Mouse (Mus musculus): ENCODE data around the gene Mael. TPM values are rescaled to one million over a fixed set of nuclear protein-coding genes. Genes with fewer than 3 reads are reported as not detected.

Mael gene
- polyA plus RNA-seq, 1 experiment from 2014 or later: 0.16 TPM

GRCm38 (mm10) chr1:166169713-166170112 is 68.8 kb downstream of the Mael start:
- Histone ChIP-seq H3K4me3 (ENCODE audit: low read depth, low read length) (no peak overlapping the region), H3K36me3 (ENCODE audit: control insufficient read depth, insufficient read depth, low read length) (no peaks in the 10 kb centered on the region), H3K4me2 (no peak overlapping the region), H3K9me3 (replicated peaks; ENCODE audit: control insufficient read depth, low read length) (no peaks in the 10 kb centered on the region), H3K27me3 (ENCODE audit: control insufficient read depth, insufficient read depth, low read length) (no peaks in the 10 kb centered on the region), H3K9ac (ENCODE audit: low read depth, low read length) (no peak overlapping the region), H3K27ac (ENCODE audit: low read depth, low read length) (no peak overlapping the region), H3K4me1 (ENCODE audit: control insufficient read depth, insufficient read depth, low read length) (no peaks in the 10 kb centered on the region)
- 81% methylated on average over 7 of the region's 7 CpGs for WGBS (ENCODE audit: insufficient replicate concordance)
- no peak for ATAC-seq (replicated peaks; ENCODE audit: insufficient number of reproducible peaks, low FRiP score, low TSS enrichment)

DNA sequence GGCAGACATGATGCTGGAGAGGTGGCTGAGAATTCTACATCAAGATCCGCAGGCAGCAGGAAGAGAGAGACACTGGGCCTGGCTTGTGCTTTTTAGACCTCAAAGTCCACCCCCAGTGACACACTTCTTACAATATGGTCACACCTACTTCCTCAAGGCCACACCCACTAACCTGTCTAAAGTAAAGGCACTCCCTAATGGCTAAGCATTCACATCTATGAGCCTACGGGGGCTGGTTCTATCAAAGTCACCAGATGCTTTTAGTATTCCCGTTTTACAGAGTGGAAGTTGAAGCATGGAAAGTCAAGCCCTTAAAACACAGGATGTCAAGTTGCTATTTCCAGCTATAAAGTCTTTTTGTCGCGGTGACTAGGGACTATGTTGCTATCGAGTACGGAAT is 70.5 kb downstream of the Mael start:
- no peak overlapping the region for H3K4me2 ChIP-seq
- no peaks in the 10 kb centered on the region for H3K9me3 ChIP-seq (replicated peaks; ENCODE audit: control insufficient read depth, low read length)
- no peaks in the 10 kb centered on the region for H3K36me3 ChIP-seq (ENCODE audit: control insufficient read depth, insufficient read depth, low read length)
- 89% methylated on average over 7 of the region's 7 CpGs for WGBS (ENCODE audit: insufficient replicate concordance)
- no peak overlapping the region for H3K9ac ChIP-seq (ENCODE audit: low read depth, low read length)
- ATAC-seq (replicated peaks; ENCODE audit: insufficient number of reproducible peaks, low FRiP score, low TSS enrichment): no peak
- H3K4me1 ChIP-seq (ENCODE audit: control insufficient read depth, insufficient read depth, low read length): no peaks in the 10 kb centered on the region
- H3K27ac ChIP-seq (ENCODE audit: low read depth, low read length): no peak overlapping the region
- H3K27me3 ChIP-seq (ENCODE audit: control insufficient read depth, insufficient read depth, low read length): no peaks in the 10 kb centered on the region
- H3K4me3 ChIP-seq (ENCODE audit: low read depth, low read length): no peak overlapping the region

GRCm38 (mm10) chr1:166167405-166167804 is 71.1 kb downstream of the Mael start:
- no peak overlapping the region for H3K4me3 ChIP-seq (ENCODE audit: low read depth, low read length)
- no peaks in the 10 kb centered on the region for H3K4me1 ChIP-seq (ENCODE audit: control insufficient read depth, insufficient read depth, low read length)
- 81% methylated on average over 4 of the region's 4 CpGs for WGBS (ENCODE audit: insufficient replicate concordance)
- no peaks in the 10 kb centered on the region for H3K27me3 ChIP-seq (ENCODE audit: control insufficient read depth, insufficient read depth, low read length)
- no peak overlapping the region for H3K9ac ChIP-seq (ENCODE audit: low read depth, low read length)
- no peaks in the 10 kb centered on the region for H3K9me3 ChIP-seq (replicated peaks; ENCODE audit: control insufficient read depth, low read length)
- no peak overlapping the region for H3K4me2 ChIP-seq
- H3K36me3 ChIP-seq (ENCODE audit: control insufficient read depth, insufficient read depth, low read length): no peaks in the 10 kb centered on the region
- no peak overlapping the region for H3K27ac ChIP-seq (ENCODE audit: low read depth, low read length)
- ATAC-seq (replicated peaks; ENCODE audit: insufficient number of reproducible peaks, low FRiP score, low TSS enrichment): no peak

DNA sequence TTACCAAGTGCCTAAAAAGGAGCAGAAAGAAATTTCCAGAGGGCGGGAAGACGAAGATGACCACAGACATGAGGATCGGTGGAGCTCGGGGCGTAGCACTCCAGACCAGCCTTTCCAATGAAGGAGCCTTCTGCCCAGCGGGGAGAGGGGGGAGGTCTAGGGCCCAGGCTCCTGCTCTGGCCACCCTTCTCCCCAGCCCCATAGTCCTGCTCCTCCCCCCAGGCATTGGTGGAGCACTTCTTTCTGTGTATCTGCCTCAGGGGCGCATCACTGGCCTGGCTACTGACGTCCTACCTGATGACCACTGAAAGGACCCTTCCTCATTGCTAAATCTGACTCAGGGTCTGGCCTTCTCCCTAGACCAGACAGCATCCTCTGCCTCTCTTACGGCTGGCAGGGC is 73.4 kb downstream of the Mael start:
- H3K9me3 ChIP-seq (replicated peaks; ENCODE audit: control insufficient read depth, low read length): no peaks in the 10 kb centered on the region
- 85% methylated on average over 9 of the region's 9 CpGs for WGBS (ENCODE audit: insufficient replicate concordance)
- H3K9ac ChIP-seq (ENCODE audit: low read depth, low read length): no peak overlapping the region
- H3K27ac ChIP-seq (ENCODE audit: low read depth, low read length): no peak overlapping the region
- H3K27me3 ChIP-seq (ENCODE audit: control insufficient read depth, insufficient read depth, low read length): peaks cover 4% of the 10 kb centered on the region; the same call in 1 of the 2 replicates
- no peaks in the 10 kb centered on the region for H3K4me1 ChIP-seq (ENCODE audit: control insufficient read depth, insufficient read depth, low read length)
- no peak overlapping the region for H3K4me2 ChIP-seq
- H3K36me3 ChIP-seq (ENCODE audit: control insufficient read depth, insufficient read depth, low read length): no peaks in the 10 kb centered on the region
- no peak for ATAC-seq (replicated peaks; ENCODE audit: insufficient number of reproducible peaks, low FRiP score, low TSS enrichment)
- H3K4me3 ChIP-seq (ENCODE audit: low read depth, low read length): no peak overlapping the region

DNA sequence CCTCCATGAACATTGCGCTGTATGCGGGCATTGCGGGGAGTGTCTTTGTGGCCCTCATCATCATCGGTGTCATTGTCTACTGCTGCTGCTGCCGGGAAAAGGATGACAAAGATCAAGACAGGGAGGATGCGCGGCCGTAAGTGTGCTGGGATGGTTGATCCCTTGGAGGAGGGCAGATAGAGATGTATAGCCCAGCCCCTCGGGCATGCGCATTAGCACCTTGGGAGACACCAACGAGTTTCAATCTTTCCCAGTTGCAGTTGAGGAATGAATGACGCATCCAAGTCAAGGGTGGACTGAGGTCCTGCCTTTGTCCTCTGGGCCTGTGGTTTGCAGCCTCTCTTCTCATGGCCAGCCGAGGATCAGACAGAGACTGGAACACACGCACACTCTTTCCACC is 74.0 kb downstream of the Mael start:
- Histone ChIP-seq H3K27me3 (ENCODE audit: control insufficient read depth, insufficient read depth, low read length) (peaks cover 9% of the 10 kb centered on the region), H3K27ac (ENCODE audit: low read depth, low read length) (no peak overlapping the region), H3K9me3 (replicated peaks; ENCODE audit: control insufficient read depth, low read length) (no peaks in the 10 kb centered on the region), H3K36me3 (ENCODE audit: control insufficient read depth, insufficient read depth, low read length) (no peaks in the 10 kb centered on the region), H3K4me1 (ENCODE audit: control insufficient read depth, insufficient read depth, low read length) (no peaks in the 10 kb centered on the region), H3K4me2 (no peak overlapping the region), H3K4me3 (ENCODE audit: low read depth, low read length) (no peak overlapping the region), H3K9ac (ENCODE audit: low read depth, low read length) (no peak overlapping the region)
- 89% methylated on average over 14 of the region's 14 CpGs for WGBS (ENCODE audit: insufficient replicate concordance)
- ATAC-seq (replicated peaks; ENCODE audit: insufficient number of reproducible peaks, low FRiP score, low TSS enrichment): no peak

- Histone ChIP-seq H3K4me1 (ENCODE audit: control insufficient read depth, insufficient read depth, low read length) (no peaks in the 10 kb centered on the region), H3K9ac (ENCODE audit: low read depth, low read length) (no peak overlapping the region), H3K27ac (ENCODE audit: low read depth, low read length) (no peak overlapping the region), H3K36me3 (ENCODE audit: control insufficient read depth, insufficient read depth, low read length) (no peaks in the 10 kb centered on the region), H3K4me3 (ENCODE audit: low read depth, low read length) (0 out of 2 replicates have a peak overlapping the region, but pooled peaks have one; percentile 16), H3K4me2 (peak overlapping the region; percentile 48), H3K27me3 (ENCODE audit: control insufficient read depth, insufficient read depth, low read length) (peaks cover 20% of the 10 kb centered on the region), H3K9me3 (replicated peaks; ENCODE audit: control insufficient read depth, low read length) (no peaks in the 10 kb centered on the region)
- WGBS (ENCODE audit: insufficient replicate concordance): 15% methylated on average over 24 of the region's 24 CpGs
- ATAC-seq (replicated peaks; ENCODE audit: insufficient number of reproducible peaks, low FRiP score, low TSS enrichment): no peak
These were observed 77.7 kb downstream of the Mael start for GRCm38 (mm10) chr1:166160569-166161445.

GRCm38 (mm10) chr1:166160111-166160510 is 78.4 kb downstream of the Mael start:
- H3K27ac ChIP-seq (ENCODE audit: low read depth, low read length): no peak overlapping the region
- 62% methylated on average over 5 of the region's 5 CpGs for WGBS (ENCODE audit: insufficient replicate concordance)
- H3K4me1 ChIP-seq (ENCODE audit: control insufficient read depth, insufficient read depth, low read length): no peaks in the 10 kb centered on the region
- H3K27me3 ChIP-seq (ENCODE audit: control insufficient read depth, insufficient read depth, low read length): peaks cover 27% of the 10 kb centered on the region
- H3K9ac ChIP-seq (ENCODE audit: low read depth, low read length): no peak overlapping the region
- peak overlapping the region; percentile 48; the same call in 1 of the 2 replicates for H3K4me2 ChIP-seq
- no peaks in the 10 kb centered on the region for H3K36me3 ChIP-seq (ENCODE audit: control insufficient read depth, insufficient read depth, low read length)
- 0 out of 2 replicates have a peak overlapping the region, but pooled peaks have one; percentile 16 for H3K4me3 ChIP-seq (ENCODE audit: low read depth, low read length)
- no peak for ATAC-seq (replicated peaks; ENCODE audit: insufficient number of reproducible peaks, low FRiP score, low TSS enrichment)
- no peaks in the 10 kb centered on the region for H3K9me3 ChIP-seq (replicated peaks; ENCODE audit: control insufficient read depth, low read length)

- Histone ChIP-seq H3K36me3 (ENCODE audit: control insufficient read depth, insufficient read depth, low read length) (no peaks in the 10 kb centered on the region), H3K9ac (ENCODE audit: low read depth, low read length) (no peak overlapping the region), H3K9me3 (replicated peaks; ENCODE audit: control insufficient read depth, low read length) (no peaks in the 10 kb centered on the region), H3K4me3 (ENCODE audit: low read depth, low read length) (no peak overlapping the region), H3K4me1 (ENCODE audit: control insufficient read depth, insufficient read depth, low read length) (no peaks in the 10 kb centered on the region), H3K27me3 (ENCODE audit: control insufficient read depth, insufficient read depth, low read length) (peaks cover 34% of the 10 kb centered on the region), H3K27ac (ENCODE audit: low read depth, low read length) (no peak overlapping the region), H3K4me2 (no peak overlapping the region)
- no peak for ATAC-seq (replicated peaks; ENCODE audit: insufficient number of reproducible peaks, low FRiP score, low TSS enrichment)
- 56% methylated on average over 9 of the region's 9 CpGs for WGBS (ENCODE audit: insufficient replicate concordance)
These were observed 79.9 kb downstream of the Mael start for GRCm38 (mm10) chr1:166158664-166159063.

GRCm38 (mm10) chr1:166157712-166158111 is 80.8 kb downstream of the Mael start:
- WGBS (ENCODE audit: insufficient replicate concordance): 73% methylated on average over 12 of the region's 12 CpGs
- no peak overlapping the region for H3K4me3 ChIP-seq (ENCODE audit: low read depth, low read length)
- H3K36me3 ChIP-seq (ENCODE audit: control insufficient read depth, insufficient read depth, low read length): no peaks in the 10 kb centered on the region
- H3K4me2 ChIP-seq: no peak overlapping the region
- H3K9me3 ChIP-seq (replicated peaks; ENCODE audit: control insufficient read depth, low read length): no peaks in the 10 kb centered on the region
- no peak overlapping the region for H3K27ac ChIP-seq (ENCODE audit: low read depth, low read length)
- ATAC-seq (replicated peaks; ENCODE audit: insufficient number of reproducible peaks, low FRiP score, low TSS enrichment): no peak
- H3K4me1 ChIP-seq (ENCODE audit: control insufficient read depth, insufficient read depth, low read length): no peaks in the 10 kb centered on the region
- peaks cover 34% of the 10 kb centered on the region for H3K27me3 ChIP-seq (ENCODE audit: control insufficient read depth, insufficient read depth, low read length)
- no peak overlapping the region for H3K9ac ChIP-seq (ENCODE audit: low read depth, low read length)
